Mouse (Mus musculus) lung, postnatal 14 days (tissue): Measurements from ENCODE around the gene Olfr161.
"Not testable (repeated sequence)": the region's sequence is repeated elsewhere in the genome, so short reads cannot be mapped to it uniquely, and the experiment has no call there.

ENCODE experiments used
- DNase-seq: peaks from one replicate; pipeline ENCODE4 v3.0.0; 2021

The Olfr161 gene

DNA sequence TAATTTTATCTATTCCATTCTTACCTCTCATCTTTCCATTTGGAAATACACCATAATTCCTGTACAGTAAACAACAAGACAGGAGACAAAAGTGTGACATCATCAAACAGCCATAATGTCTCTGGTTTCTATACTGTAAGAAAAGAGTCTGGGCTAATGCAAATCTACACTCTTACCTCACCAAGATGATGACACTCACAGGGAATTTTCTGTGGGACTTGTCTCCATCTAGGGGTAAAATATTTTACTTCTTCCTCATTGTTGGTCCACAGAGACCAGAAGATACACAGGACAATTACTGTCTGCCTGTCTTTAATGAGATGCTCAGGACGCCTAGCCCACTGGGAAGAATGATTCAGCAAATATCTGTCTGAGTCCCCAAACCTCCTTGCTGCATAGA, at the start of gene Olfr161:
Olfr161 (plus strand) TSS at position 352 of the 400 bp plus-strand sequence.
- no peak for DNase-seq

DNA sequence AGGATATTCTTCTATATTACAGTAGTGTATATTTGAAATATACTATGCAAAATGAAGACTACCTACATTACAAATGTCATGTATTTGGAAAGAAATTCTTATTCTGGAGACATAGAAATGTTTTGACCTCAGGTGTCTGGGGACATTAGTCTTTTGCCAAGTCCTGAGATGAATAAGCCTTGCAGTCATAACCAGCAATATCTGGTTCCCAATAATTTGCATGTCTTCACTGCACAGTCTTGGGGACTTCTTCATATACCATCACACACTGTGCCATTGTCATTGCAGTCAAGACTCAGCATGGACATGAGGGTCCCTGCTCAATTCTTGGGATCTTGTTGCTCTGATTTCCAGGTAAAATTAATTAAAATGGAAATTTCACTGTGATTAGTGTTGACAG, 27.3 kb upstream of the Olfr161 start:
- no peak for DNase-seq

DNA sequence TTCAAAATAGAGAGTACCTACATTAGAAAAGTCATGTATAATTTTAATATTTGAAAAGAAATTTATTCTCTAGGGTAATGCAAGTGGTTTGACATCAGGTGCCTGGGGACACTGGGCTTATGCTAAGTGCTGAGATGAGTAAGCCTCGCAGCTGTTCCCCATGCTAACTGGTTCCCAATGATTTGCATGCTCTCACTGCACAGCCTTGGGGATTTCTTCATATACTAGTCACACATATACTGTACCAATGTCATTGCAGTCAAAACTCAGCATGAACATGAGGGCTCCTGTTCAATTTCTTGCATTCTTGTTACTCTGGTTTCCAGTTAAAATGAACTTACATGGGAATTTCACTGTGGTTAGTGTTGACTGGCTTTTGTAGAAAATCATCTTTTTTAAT, 13.2 kb upstream of the Olfr161 start:
- DNase-seq = not testable (repeated sequence)

DNA sequence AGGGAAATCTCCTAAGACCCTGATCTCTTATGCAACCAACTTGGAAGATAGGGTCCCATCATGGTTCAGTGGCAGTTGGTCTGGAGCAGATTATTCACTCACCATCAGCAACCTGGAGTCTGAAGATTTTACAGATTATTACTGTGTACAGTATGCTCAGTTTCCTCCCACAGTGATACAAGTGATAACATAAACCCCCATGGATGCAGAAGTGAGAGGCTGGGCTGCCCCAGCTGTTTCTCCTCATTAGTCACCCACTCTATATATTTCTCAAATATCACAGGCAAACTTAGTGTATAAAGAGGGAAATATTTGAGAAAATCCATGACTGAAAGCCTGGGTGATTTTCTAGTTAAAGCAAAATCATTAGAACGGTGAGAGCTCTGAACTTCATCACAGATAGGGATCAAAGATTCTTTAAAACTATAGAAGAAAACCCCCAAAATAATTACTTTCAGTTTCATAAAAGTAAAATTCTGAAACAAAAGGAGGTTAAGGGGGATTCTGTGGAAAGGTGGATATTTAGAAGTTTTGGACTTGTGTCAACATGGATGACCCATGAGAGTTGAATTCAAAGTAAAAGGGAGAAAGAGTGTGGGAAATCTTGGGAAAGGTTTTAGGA, 12.5 kb upstream of the Olfr161 start:
- DNase-seq = not testable (repeated sequence)

DNA sequence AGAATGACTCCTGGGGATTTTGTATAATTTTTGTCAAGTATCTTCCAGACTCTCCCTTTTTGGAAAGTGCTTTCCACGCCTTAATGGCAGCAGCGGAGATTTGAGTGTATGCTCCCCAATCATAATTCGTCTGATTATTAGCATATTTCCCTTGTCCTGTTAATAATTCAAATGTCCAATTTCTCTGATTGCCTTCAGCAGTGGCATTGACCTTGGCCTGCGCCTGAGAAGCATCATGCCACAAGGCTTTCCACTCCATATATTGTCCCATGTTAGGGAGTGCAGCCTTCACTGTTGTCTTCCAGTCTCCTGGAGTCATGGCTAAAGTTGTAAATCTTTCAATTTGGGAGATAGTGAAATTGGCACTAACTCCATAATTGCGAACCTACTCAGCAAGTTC, 40.5 kb downstream of the Olfr161 start:
- DNase-seq = not testable (repeated sequence)

DNA sequence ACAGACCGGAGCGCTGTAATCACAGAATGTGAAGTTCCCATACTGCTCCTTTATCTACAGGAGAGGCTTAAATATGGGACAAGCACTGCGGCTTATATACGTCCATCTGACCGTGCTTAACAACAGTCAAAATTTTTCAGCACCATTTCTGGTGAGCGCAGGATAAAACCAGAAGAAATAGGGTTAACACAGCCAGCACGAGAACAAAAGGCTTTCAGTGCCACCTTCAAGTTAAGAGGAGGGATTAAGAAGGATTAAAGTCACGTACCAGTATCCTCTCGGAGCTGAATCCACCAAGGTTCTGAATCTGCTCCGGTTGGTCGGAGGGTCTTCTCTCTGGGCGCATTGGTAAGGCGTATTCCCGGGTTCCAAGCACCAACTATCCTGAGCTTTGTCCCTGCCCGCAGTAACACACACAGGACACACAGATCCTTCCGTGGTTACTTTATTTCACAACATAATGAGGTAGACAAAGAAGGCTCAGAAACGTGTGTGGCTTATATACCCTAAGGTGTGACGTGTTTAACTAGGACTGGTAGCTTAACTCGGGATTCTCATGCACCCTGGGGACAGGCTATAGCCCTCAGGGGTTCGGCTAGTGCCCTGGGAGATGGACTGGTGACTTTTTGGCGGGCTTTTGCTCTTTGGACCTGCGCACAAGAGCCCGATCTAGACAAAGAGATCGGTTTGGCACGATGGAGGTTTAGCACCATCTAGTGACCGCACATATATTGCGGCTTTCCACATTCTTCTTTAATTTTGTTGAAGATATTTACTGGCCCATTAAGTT, 41.9 kb downstream of the Olfr161 start:
- DNase-seq = not testable (repeated sequence)
